Mouse (Mus musculus): ENCODE measurements around the gene Ldlrad3.

GRCm38 (mm10) chr2:102130198-102130845 lies 55.9 kb downstream of the Ldlrad3 start:
- TF ChIP-seq POLR2A (IDR thresholded peaks at IDR 0.05; ENCODE audit: borderline replicate concordance, control insufficient read depth, low read depth, low read length) (no peak), CTCF (IDR thresholded peaks at IDR 0.05; ENCODE audit: control insufficient read depth, insufficient read depth, low read length) (no peak)

Measured in bone marrow, adult 2 months (tissue).